Mouse (Mus musculus) thymus, postnatal 36 days (tissue): Measurements from ENCODE around the gene Brdt.
"Not testable (repeated sequence)": the region's sequence is repeated elsewhere in the genome, so short reads cannot be mapped to it uniquely, and the experiment has no call there.

Source experiments
- DNase-seq, 2 experiments: peaks; one replicate each; pipeline ENCODE4 v3.0.0; 2022; ENCODE audit warnings: mixed read lengths in 2 of 2

Brdt gene

DNA sequence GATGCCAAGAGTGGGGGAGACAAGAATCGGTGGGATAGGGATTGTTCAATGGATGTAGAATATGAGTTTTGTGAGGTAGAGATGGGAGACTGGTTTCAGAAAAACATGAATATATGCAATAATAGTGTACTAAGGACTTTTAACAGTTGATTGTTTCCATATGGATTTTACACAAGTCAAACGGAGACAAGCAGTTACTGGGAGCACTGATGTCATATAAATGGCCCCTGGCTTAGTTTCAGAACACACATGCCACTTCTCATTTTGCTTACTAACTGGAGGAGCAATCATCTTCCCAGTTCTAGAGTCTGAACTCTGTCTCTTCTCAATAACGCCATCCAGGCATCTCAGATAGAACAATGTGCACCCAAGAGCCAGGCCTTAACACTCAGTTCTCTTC, 9.4 kb downstream of the Brdt start:
- DNase-seq, result no peak

DNA sequence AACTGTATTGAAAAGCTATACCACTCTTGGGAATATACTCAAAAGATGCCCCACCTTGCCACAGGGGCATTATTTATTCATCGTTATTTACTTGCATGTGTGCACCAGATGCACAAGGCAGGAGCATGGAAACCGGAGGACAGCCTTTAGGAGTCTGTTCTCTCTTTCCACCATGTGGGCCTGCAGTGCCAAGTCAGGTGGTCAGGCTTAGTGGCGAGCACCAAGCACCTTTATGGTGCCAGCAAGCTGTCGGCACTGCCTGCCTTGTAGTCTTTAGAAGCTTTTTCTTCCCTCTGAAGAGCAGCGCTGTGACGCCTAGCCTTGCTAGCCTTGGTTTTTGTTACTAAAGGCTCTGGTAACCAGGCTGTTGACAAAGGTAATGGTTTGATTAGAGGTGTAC, 11.9 kb downstream of the Brdt start:
- DNase-seq, result no peak

DNA sequence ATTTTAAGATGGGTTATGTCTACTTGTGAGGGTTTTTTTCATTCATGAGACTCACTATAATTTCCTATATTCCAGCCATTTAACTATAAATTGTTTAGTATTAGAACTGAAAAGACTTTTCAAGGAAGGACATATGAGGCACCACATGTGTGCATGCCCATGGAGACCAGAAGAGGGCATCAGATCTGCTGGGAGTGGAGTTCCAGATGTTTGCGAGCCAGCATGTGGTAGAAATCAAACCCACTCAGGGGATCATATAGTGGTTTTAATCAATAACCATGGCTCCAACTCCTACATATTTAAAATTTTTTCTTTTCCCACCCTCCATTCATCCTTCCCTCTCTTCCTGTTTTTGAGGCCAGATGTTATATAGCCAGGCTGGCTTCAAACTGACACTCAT, 15.3 kb downstream of the Brdt start:
- peak in 1 of 2 experiments; percentile 23 for DNase-seq

DNA sequence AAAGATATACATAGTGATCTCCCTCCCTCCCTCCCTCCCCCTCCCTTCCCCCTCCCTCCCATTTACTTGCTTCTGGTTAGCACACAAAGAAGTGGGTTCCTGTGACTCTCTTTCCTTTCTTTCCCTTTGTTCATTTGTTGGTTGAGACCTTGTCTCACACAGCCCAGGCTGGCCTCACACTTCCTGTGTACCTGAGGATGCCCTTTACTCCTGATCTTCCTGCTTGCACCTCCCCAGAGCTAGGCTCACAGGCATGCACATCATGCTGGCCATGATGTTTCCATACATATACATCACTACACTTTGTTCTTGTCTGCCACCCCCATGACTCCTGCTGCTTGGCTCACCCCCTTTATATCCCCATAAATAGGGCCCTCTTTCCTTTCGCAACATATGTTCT, 21.6 kb downstream of the Brdt start:
- DNase-seq, result peak; percentile 39 to 66

DNA sequence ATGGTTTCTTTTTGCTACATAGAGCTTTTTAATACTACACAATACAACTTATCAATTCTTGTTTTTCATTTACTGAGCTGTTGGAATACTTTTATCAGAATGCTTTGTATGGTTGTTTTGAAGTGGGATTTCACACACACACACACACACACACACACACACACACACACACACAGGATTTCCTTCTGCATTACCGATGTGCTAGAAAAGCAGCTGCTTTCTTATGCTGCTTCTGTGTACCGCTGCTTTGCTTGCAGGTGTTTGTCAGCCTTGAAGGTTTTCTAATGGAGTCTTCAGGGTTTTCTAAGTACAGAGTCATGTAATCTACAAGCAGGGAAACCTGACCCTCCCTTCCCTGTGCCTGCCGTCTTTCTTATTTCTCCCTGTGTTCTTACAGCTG, 23.0 kb downstream of the Brdt start:
- DNase-seq, result peak; percentile 51 to 65

DNA sequence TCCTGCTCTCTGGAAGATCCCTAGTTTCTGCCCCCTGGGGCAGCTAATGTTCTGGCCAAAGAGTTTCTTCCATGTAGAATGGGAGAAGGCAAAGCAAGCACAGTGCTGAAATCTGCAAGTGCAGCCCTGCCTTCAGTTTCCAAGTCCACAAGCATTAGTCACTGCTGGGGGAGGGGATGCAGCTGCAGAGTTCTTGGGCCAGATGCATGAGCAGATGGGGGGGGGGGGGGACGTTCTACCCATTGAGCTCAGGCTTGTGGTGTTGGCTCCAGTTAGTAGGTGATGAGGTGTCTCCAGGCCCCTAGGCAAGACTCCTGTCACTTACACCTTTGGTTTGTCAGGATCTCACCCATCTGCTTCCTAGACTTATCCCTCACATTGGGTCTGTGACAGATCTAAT, 24.8 kb downstream of the Brdt start:
- peak; percentile 57 to 75 for DNase-seq

DNA sequence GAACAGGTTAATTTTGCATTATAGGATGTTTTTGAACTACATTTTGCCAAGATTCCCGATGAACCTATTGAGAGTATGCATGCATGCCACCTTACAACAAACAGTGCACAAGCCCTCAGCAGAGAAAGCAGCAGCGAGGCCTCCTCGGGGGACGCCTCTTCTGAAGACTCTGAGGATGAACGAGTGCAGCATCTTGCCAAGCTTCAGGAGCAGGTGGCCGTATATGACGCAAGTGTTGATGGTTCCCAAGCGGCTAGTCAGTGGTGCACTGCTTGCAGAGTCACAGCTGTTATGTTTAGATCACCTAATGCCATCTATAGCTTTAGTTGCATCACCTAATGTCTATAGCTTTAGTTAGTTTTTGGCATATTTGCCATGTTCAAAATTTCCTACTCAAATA, 26.8 kb downstream of the Brdt start:
- peak in 1 of 2 experiments; percentile 46 for DNase-seq

DNA sequence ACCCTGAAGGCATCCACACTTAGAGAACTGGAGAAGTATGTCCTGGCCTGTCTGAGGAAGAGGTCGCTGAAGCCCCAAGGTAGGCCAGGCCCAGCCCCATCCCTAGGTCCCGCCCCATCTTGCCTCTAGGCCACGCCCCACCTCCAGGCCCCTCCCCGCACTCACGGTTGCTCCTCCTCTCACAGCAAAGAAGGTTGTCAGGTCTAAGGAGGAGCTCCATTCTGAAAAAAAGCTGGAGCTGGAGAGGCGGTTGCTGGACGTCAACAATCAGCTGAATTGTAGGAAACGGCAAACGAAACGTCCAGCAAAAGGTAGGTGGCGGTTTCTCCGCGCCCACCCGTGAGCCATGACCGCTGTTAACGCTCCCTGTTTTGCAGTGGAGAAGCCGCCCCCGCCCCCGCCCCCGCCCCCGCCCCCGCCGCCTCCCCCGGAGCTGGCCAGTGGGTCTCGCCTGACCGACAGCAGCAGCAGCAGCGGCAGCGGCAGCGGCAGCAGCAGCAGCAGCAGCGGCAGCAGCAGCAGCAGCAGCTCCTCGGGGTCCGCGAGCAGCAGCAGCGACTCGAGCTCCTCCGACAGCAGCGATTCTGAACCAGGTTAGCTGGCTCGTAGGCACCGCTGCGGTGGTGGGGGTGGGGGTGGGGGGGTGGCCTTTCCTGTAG, 28.6 kb downstream of the Brdt start:
- DNase-seq, result peak; percentile 92 to 95

DNA sequence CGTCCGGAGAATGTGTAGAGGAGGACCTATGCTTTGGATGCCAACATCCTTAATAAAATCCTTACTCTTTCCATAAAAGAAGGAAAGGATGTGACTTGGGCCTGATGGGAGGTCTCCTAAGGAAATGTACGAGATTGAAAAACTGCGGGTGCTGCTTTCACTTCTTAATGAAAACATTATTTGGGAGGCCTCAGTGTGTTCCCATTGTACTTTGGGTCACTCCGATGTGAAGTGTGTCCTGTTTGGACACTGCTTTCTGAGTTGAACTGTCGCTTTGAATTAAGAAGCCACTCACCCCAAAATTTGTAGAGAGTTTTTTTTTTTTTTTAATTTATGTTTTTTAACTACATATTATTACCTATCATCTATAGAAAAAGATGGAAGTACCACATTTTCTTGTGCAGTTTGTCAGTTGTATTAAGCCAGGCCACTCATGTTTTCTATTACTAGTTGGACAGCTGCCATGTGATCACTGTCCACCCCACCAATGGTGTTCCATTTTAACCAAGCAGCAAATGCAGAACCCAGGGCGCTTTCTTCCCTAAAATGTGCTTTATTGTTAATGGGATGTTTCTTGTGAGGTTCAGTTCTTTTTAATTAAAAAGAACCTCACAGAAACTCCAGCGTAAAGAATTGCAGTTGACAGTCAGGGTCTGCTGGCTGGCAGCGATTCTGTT, 29.2 kb downstream of the Brdt start:
- DNase-seq, result no peak

DNA sequence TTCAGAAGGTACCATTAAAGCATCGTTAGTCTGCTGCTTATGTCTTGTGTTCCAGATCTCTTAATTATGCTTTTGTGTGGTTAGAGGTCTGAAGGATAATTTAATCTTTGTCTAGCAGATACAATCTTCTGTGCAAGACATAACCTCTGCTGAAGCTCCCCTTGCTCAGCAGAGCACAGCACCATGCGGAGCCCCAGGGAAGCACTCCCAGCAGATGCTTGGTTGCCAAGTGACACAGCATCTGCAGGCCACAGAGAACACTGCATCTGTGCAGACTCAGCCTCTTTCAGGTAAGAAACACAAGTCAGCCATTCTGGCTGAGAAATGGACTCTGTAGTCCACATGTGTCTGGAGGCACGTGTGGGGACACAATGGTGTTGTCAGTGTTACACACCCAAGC, 39.1 kb downstream of the Brdt start:
- DNase-seq, result no peak

DNA sequence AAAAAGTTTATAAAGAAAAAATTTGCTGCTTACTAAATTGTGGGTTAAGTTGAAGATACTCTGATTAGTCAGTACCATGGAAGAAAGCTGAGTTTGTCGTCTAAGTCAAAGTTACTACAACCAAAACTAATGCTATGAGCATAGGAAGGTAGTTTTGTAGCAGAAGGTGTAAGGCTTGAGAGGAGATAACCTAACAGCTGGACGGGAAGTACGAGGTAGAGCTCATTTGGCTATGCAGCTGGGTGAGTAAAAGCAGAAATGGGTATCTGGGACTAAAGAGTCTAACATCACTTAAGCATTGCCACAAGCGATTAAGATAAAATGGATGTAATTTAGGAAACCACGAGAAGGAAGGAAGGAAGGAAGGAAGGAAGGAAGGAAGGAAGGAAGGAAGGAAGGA, 40.4 kb downstream of the Brdt start:
- no peak for DNase-seq

DNA sequence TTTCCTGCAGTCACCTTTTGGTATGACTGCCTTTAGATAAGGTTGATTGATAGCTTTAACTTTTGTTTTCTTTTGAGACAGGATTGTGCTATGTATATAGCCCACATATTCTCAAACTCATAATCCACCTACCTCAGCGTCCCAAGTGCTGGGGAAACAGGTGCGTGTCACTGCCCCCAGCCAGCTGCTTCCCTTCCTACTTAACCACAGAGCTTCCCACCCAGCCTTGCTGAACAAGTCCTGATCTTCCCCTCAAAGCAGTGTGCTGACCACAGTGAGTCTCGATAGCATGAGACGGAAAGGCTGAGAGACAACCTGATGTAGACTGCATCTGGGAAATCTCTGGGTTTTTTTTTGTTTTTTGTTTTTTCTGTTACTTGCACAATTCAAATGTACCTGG, 42.3 kb downstream of the Brdt start:
- peak; percentile 43 to 72 for DNase-seq

DNA sequence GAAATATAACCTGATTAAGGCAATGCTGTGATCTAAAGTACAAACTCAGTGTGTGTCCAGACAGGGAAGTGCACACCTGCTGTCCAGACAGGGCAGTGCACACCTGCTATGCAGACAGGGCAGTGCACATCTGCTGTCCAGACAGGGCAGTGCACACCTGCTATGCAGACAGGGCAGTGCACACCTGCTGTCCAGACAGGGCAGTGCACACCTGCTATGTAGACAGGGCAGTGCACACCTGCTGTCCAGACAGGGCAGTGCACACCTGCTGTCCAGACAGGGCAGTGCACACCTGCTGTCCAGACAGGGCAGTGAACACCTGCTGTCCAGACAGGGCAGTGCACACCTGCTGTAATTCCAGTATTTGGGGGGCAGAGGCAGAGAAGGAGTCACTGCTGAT, 55.5 kb downstream of the Brdt start:
- not testable (repeated sequence) for DNase-seq

DNA sequence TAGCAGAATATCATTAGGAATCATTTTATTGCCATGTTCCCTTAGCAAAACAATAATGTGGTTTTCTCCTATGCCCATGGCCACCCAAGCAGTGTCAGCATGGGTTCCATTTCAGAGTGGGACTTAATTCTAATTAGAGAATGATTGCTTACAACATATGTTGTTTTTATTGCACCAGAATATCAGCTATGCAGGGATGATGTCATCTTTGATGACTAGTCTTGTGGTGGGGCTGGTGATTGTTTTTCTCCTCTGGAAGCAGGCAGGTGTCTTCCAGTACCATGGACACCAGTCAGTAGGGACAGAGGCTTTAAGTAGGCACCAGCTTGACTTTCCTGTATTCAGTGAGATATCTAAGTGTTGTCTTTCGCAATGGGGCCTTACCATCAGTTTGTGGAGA, 56.8 kb downstream of the Brdt start:
- no peak for DNase-seq

DNA sequence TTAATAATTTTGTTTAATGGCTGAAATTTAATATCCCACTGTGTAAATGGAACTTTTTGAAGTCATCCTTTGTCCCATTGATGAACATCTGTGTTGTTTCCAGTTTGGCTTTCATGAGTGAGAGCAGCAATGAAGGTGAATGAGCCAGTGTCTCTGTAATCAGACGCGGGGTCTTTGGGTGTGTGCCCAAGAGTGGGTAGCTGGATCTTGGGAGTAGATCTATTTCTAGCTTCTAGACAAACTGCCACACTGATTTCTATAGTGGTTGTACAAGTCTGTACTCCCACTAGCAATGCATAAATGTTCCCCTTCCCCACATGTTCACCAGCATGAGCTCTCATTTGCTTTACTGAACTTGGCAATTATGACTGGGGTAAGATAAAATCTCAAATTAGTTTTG, 58.4 kb downstream of the Brdt start:
- DNase-seq, result no peak

DNA sequence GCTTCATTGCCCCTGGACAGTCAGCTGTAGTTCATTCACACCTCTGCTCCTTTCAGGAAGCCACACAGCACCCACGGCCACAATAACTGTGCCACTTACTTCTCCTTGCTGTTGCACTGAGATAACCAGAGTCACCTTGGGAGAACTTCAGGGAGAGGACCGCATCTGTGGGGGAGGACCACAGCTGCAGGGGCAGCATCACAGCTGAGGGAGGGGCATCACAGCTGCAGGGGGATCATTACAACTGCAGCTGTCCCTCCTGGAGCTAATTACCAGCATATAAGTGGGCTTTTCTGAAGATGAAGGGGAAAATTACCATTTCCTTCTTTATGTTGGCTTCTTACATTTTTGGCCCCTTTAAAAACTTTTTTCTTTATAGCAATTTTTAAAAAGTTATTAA, 63.5 kb downstream of the Brdt start:
- no peak for DNase-seq

DNA sequence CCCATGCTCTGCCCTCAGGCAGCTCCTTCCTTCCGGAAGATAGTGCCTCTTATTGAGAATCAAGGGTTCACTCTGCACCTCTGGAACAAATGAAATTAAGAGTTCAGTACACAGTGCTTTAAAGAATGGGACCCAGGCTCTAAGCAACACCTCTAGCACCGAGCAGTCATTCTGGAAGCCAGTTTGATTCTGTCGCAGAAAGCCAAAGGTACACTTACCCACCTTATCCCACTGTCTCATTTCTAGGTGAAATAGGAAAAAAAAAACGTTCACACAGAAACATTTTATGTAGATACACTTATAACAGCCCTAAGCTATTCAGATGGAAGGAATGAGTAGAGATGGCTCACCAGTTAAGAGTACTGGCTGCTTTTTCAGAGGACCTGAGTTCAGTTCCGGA, 71.5 kb downstream of the Brdt start, which contains the start of gene Ephx4:
TSS of gene Ephx4 (plus strand) at position 301 of the 400 bp plus-strand sequence.
- no peak for DNase-seq

DNA sequence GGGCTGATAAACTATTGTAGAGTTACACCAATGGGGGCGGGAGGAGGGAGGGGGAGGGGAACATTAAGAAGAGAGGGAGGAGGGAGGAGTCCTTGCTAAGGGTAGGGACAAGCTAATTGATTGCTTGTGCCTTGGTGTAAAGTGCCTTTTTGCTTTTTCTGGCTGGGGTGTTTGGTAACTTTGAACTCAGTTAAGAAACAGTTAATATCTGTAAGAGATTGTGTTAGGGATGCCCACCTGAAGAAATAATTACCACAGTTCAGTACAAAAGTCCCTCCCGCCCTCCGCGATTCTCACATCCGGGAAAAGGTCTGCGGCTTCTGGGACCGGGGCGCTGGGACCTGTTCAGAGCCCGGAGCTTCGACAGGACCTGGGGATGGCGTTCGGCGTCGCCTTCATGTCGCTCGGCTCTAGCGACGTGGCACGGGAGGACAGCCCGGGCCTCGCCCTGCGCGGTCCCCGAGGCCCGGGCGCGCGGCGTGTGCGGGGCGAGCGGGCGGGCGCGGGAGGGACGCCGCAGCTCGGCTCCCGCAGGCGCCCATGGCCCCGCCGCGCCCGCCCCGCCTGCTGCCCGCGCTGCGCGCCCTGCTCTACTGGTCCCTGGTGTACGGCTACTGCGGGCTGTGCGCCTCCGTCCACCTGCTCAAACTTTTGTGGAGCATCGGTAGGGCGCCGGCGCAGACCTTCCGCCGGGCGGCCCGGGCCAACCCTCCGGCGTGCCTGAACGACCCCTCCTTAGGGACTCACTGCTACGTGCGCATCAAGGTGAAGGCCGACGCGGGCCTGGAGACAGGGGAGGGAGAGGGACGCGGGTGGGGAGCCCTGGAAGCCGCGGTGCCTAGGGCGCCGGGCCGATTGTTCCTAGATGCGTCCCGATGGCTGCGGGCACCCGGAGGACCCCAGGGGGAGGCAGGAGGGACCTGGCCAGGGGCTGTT, 72.3 kb downstream of the Brdt start:
- peak; percentile 36 to 41 for DNase-seq

DNA sequence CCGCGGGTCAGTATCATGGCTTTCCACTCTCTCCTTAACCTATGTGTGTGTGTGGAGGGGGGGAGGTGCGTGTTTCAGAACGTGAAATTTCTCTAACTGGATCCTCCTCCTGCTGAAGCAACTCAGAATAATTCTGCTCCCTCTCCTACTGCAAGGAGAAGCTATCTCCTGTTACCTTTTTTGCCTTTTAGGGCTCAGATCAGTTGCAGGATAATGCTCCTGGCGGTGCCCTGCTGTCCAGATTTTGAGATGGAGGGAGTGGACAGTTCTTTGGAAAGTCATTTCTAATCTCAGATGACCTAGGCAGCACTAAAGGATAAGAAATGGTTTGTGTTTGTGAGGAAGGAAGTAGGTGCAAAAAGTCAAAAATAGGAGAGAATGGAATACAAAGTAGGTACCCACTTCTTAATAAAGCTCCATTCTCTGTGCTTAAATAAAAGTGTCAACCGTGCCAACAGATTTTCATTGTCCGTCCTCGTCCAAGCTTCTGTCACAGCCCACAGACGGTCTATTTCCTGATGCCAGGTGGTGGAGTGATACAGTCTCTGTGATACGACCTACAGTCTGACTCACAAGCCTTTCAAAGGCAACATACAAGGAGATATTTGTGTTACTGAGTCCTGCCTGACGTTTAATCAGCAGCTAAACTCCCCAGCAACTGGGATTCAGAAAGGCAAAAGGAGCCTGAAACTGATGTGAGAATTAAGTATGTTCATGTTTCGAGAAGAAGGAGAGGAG, 73.2 kb downstream of the Brdt start:
- DNase-seq, result no peak

DNA sequence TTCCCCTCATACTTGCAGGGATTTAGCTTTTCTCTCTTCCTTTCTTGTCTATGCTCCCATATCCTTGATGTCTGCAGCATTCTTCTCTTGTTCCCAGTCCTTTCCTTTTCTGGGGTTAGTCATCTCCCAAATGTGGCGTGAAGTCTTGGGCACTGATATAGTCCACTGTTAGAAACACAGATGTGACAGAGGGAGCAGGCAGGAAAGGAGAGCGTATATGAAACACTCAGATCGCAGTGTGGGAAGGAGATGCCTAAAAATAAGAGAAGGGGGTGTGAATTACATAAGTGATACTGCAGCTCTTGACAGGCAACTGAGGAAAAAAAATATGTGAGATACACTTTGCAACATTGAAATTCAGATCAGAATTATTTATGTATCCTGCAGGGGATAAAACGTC, 74.4 kb downstream of the Brdt start:
- DNase-seq, result no peak

DNA sequence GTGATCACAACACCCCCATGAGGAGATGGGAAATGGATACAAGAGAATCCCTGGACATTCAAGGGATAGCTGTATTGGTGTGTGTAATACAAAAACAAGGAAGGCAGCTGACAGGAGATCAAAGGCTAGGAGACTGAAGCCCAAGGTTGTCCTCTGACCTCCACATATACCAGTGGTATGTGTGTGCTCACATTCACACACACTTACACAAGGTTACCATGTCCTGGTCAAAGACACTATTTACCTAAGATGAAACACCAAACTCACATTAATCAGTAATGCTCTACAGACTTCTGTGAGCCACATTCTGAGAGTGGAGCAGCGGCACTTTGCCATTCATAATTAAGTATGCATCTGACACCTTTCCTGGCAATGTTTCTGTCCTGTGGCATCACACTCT, 79.3 kb downstream of the Brdt start:
- DNase-seq, result no peak

DNA sequence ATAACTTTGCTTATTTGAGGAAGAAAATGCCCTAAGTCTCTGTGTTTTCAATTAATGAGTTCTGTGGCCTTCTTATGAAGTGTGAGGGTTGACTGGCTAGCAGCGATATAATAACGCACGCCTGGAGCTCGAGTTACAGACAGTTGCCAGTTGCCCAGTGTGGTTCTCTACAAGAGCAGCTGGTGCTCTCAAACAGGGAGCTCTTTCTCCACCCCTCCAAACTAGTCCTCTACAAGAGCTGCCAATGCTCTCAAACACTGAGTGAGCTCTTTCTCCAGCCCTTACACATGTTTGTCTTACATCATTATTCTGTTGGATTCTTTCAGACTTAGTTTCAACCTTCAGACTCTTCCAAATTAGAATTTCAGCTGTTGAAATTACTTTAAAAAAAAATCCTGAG, 80.4 kb downstream of the Brdt start:
- DNase-seq, result no peak

DNA sequence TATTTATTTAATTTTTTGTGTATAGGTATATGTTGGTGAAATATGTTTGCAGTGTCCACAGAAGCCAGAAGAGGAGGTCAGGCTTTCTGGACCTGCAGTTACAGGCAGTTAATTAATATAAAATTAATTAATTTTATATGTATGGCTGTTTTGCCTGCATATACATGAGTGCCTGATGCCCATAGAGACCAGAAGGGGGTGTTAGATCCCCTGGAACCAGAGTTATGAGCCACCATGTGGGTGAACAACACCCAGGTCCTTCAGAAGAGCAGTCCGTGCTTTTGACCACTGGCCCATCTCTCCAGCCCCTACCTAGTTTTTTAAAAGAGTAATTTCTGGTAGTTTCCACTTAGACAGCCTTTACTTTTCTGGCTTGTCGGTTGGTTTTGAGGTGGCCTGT, 81.3 kb downstream of the Brdt start:
- no peak for DNase-seq
